Mouse (Mus musculus): Measurements from ENCODE around the gene Nanos3. TPM values are rescaled to one million over a fixed set of nuclear protein-coding genes. Genes with fewer than 3 reads are reported as not detected.

The Nanos3 gene
- polyA plus RNA-seq, 1 experiment from 2014 or later, result 12.4 TPM

DNA sequence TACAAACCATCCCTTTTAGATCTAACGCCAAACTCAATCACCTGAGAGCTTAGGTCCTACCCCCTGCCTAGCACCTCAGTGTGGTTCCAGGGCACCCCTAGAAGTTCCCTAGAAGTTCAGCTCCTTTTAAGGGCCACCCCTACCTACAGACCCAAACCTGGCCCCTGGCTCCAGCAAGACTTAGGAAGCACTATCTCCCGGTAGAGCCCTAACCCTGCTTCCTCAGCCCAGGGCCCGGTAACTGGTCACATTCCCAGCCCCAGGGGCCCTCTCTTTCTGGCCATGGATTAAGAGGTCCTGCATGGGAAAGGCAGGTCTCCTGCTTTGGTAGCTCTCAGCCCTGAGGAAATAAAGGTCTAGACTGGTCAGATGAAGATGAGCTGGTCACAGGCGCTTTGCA, 5.1 kb downstream of the Nanos3 start:
- Histone ChIP-seq H3K4me2 (ENCODE audit: low read depth, low read length) (peak overlapping the region; percentile 78), H3K4me1 (ENCODE audit: control insufficient read depth, insufficient read depth, low read length) (peaks cover 39% of the 10 kb centered on the region), H3K27me3 (ENCODE audit: control insufficient read depth, insufficient read depth, low read length) (no peaks in the 10 kb centered on the region), H3K9me3 (ENCODE audit: control insufficient read depth, low read length) (no peaks in the 10 kb centered on the region), H3K9ac (replicated peaks; ENCODE audit: low read depth, low read length) (peak overlapping the region; percentile 34), H3K36me3 (ENCODE audit: control insufficient read depth, insufficient read depth, low read length) (peaks cover 5% of the 10 kb centered on the region; the same call in 1 of the 2 replicates), H3K27ac (ENCODE audit: low read depth, low read length) (peak overlapping the region; percentile 73), H3K4me3 (ENCODE audit: low read depth, low read length) (peak overlapping the region; percentile 22)
- no peak; the same call in 1 of the 2 replicates for ATAC-seq (ENCODE audit: low read depth)
- 11% methylated on average over 4 of the region's 4 CpGs for WGBS

DNA sequence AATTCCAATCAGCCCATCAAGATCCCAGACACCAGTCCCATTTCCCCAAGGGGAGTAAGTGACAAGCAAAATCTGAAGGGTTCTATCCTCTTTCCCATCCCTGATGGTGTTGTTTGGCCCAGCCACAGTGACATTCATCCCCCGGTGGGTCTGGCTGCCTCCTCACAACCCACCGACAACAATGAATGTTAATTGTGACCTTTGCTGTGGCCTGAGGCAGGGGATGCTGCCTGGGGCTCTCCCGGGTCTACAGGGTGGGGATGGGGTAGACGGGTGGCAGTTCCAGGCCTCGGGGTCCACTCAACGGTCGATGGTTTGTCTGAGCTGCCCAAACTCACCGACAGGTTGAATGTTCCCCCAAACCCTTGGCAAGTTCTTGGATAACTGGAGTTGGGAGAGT, 6.4 kb downstream of the Nanos3 start:
- ATAC-seq (ENCODE audit: low read depth), result no peak
- Histone ChIP-seq H3K4me2 (ENCODE audit: low read depth, low read length) (no peak overlapping the region), H3K4me1 (ENCODE audit: control insufficient read depth, insufficient read depth, low read length) (peaks cover 37% of the 10 kb centered on the region), H3K36me3 (ENCODE audit: control insufficient read depth, insufficient read depth, low read length) (peaks cover 9% of the 10 kb centered on the region; the same call in 1 of the 2 replicates), H3K4me3 (ENCODE audit: low read depth, low read length) (no peak overlapping the region), H3K9ac (replicated peaks; ENCODE audit: low read depth, low read length) (no peak overlapping the region), H3K27ac (ENCODE audit: low read depth, low read length) (no peak overlapping the region), H3K27me3 (ENCODE audit: control insufficient read depth, insufficient read depth, low read length) (no peaks in the 10 kb centered on the region), H3K9me3 (ENCODE audit: control insufficient read depth, low read length) (no peaks in the 10 kb centered on the region)
- WGBS, result 77% methylated on average over 8 of the region's 8 CpGs

DNA sequence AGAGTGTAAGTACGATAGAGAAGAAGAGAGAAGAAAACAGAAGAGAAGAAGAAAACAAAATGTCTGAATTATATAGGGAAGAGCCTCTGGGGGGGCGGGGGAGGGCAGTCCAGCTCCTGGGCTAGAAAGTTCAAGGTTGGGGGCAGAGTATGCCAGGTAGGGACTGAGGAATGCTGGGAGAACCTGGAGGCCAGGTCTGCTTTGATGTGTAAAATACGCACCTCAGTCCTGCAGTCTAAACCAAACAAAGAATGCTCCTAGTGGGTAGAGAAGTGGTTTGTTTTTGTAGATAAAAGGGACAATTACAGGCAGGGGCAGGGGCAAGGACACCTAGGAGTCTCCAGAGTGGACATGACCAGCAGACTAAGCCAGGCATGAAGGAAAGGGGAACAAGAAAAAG, 7.6 kb downstream of the Nanos3 start:
- H3K4me1 ChIP-seq (ENCODE audit: control insufficient read depth, insufficient read depth, low read length), result peaks cover 31% of the 10 kb centered on the region
- H3K27me3 ChIP-seq (ENCODE audit: control insufficient read depth, insufficient read depth, low read length), result no peaks in the 10 kb centered on the region
- H3K36me3 ChIP-seq (ENCODE audit: control insufficient read depth, insufficient read depth, low read length), result peaks cover 17% of the 10 kb centered on the region
- H3K9me3 ChIP-seq (ENCODE audit: control insufficient read depth, low read length), result no peaks in the 10 kb centered on the region
- no peak for ATAC-seq (ENCODE audit: low read depth)
- no peak overlapping the region for H3K4me3 ChIP-seq (ENCODE audit: low read depth, low read length)
- no peak overlapping the region for H3K4me2 ChIP-seq (ENCODE audit: low read depth, low read length)
- WGBS, result 91% methylated on average over 3 of the region's 3 CpGs
- no peak overlapping the region for H3K9ac ChIP-seq (replicated peaks; ENCODE audit: low read depth, low read length)
- H3K27ac ChIP-seq (ENCODE audit: low read depth, low read length), result no peak overlapping the region

DNA sequence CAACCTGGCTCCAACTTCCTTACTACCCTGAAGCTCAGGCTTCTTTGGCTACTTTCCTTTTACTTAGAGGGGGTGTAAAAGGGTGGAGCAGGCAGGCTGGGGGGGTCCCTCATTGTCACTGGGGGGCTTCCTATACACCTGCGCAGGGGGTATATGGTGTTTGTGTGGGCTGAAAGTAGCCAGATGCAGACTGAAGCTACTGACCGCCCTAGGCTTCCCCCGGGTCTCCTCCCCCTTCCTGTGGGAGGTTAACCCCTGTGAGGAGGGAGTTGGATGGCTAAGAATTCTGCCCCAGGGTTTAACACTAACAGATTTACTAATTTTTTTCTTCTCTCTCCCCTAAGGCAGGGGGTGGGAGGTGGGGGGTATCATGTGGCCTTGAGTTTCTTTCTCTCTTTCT, 8.5 kb downstream of the Nanos3 start:
- WGBS, result 43% methylated on average over 3 of the region's 3 CpGs
- H3K4me1 ChIP-seq (ENCODE audit: control insufficient read depth, insufficient read depth, low read length), result peaks cover 27% of the 10 kb centered on the region
- H3K27me3 ChIP-seq (ENCODE audit: control insufficient read depth, insufficient read depth, low read length), result no peaks in the 10 kb centered on the region
- H3K4me2 ChIP-seq (ENCODE audit: low read depth, low read length), result no peak overlapping the region
- H3K9ac ChIP-seq (replicated peaks; ENCODE audit: low read depth, low read length), result no peak overlapping the region
- H3K27ac ChIP-seq (ENCODE audit: low read depth, low read length), result no peak overlapping the region
- no peaks in the 10 kb centered on the region for H3K9me3 ChIP-seq (ENCODE audit: control insufficient read depth, low read length)
- no peak for ATAC-seq (ENCODE audit: low read depth)
- H3K4me3 ChIP-seq (ENCODE audit: low read depth, low read length), result no peak overlapping the region
- H3K36me3 ChIP-seq (ENCODE audit: control insufficient read depth, insufficient read depth, low read length), result peaks cover 24% of the 10 kb centered on the region

DNA sequence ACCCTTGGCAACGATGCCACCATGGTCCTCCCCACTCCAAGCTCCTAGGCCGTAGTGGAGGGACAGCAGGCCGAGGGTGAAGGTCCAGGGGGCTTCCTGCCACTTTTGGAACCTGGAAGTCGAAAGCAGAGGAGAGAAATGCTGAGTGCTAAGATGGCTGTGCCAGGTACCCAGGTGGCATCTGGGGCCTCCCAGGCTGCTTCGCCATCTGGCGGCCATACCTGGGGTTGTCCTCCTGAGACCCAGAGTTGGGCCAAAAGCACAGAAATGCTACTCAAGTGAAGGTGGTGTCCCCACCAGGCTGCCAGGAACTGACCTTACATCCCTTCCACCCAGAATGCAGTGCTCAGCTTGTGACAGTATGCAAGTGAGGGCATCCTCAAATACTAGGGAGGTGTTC, 11.2 kb downstream of the Nanos3 start:
- no peak overlapping the region for H3K9ac ChIP-seq (replicated peaks; ENCODE audit: low read depth, low read length)

DNA sequence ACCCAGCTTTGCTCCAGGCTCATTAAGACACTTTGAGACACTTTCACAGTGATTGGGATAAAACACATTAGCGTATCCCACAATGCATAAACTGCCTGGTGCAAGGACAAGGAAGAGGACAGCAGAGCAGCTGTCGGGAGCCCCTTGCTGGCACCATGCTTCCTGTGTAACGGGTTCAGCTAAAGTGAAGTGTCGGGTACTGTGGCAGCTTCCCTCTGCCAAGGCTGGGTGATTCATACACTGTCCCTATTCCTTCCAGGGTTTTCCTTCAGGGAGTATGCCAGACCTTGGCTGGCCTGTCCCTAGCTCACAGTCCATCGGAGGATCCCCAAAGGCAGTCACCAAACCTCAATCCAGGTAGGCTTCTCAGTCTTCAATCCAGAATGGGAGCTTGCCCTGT, 14.9 kb downstream of the Nanos3 start:
- Histone ChIP-seq H3K36me3 (ENCODE audit: control insufficient read depth, insufficient read depth, low read length) (peaks cover 20% of the 10 kb centered on the region), H3K27ac (ENCODE audit: low read depth, low read length) (no peak overlapping the region), H3K4me3 (ENCODE audit: low read depth, low read length) (no peak overlapping the region), H3K27me3 (ENCODE audit: control insufficient read depth, insufficient read depth, low read length) (no peaks in the 10 kb centered on the region), H3K4me2 (ENCODE audit: low read depth, low read length) (no peak overlapping the region), H3K4me1 (ENCODE audit: control insufficient read depth, insufficient read depth, low read length) (no peaks in the 10 kb centered on the region), H3K9ac (replicated peaks; ENCODE audit: low read depth, low read length) (no peak overlapping the region), H3K9me3 (ENCODE audit: control insufficient read depth, low read length) (no peaks in the 10 kb centered on the region)
- ATAC-seq (ENCODE audit: low read depth), result no peak
- 91% methylated on average over 5 of the region's 5 CpGs for WGBS

More for the DNA sequence above, 11.2 kb downstream of the Nanos3 start:
- no peak overlapping the region for H3K4me3 ChIP-seq (ENCODE audit: low read depth, low read length)
- no peaks in the 10 kb centered on the region for H3K27me3 ChIP-seq (ENCODE audit: control insufficient read depth, insufficient read depth, low read length)
- H3K27ac ChIP-seq (ENCODE audit: low read depth, low read length), result no peak overlapping the region
- H3K4me1 ChIP-seq (ENCODE audit: control insufficient read depth, insufficient read depth, low read length), result 0 out of 2 replicates have a peak, but pooled peaks cover 4% of the 10 kb centered on the region
- no peak for ATAC-seq (ENCODE audit: low read depth)
- WGBS, result 90% methylated on average over 6 of the region's 6 CpGs
- no peak overlapping the region for H3K4me2 ChIP-seq (ENCODE audit: low read depth, low read length)
- peaks cover 24% of the 10 kb centered on the region for H3K36me3 ChIP-seq (ENCODE audit: control insufficient read depth, insufficient read depth, low read length)
- no peaks in the 10 kb centered on the region for H3K9me3 ChIP-seq (ENCODE audit: control insufficient read depth, low read length)

DNA sequence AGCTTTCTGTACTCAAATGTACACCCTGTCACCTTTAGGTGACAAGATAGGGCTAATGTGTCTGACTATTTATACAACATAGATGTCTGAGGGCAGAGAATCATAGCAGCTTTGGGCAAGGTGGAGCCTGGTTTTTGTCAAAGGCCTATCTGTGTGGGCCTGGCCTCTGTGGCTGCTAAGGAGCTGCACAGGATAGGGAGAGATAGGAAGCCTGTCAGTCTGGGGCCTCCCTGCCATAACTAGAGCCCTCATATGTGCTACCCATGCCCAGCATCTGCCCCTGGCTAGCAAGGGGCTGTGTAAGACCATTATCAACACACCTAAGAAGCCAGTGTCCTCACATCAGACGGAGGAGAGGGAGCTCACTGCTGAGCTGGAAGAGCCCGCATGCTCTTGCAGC, 17.3 kb downstream of the Nanos3 start:
- Histone ChIP-seq H3K4me3 (ENCODE audit: low read depth, low read length) (no peak overlapping the region), H3K27ac (ENCODE audit: low read depth, low read length) (no peak overlapping the region), H3K9me3 (ENCODE audit: control insufficient read depth, low read length) (no peaks in the 10 kb centered on the region), H3K4me2 (ENCODE audit: low read depth, low read length) (no peak overlapping the region), H3K4me1 (ENCODE audit: control insufficient read depth, insufficient read depth, low read length) (no peaks in the 10 kb centered on the region), H3K36me3 (ENCODE audit: control insufficient read depth, insufficient read depth, low read length) (peaks cover 10% of the 10 kb centered on the region), H3K27me3 (ENCODE audit: control insufficient read depth, insufficient read depth, low read length) (no peaks in the 10 kb centered on the region), H3K9ac (replicated peaks; ENCODE audit: low read depth, low read length) (no peak overlapping the region)
- WGBS, result 96% methylated on average over 2 of the region's 2 CpGs
- no peak for ATAC-seq (ENCODE audit: low read depth)

DNA sequence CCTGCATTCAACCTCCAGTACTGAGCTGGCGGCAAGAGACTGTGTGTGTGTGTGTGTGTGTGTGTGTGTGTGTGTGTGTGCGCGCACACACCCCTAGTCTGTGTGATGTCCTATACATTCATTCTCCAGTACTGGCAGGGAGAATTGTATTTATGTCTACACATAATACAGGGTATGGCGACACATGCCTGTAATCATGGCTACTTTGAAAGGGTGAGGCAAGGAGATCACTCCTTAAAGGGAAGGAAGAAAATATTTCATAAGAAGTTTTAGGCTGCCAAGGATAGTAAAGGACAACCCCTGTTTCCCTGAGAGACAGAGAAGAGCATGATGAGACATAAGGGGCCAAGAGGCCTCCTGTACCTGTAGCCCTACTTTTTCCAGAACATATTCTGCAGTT, 27.4 kb downstream of the Nanos3 start:
- H3K4me3 ChIP-seq (ENCODE audit: low read depth, low read length), result no peak overlapping the region
- H3K27ac ChIP-seq (ENCODE audit: low read depth, low read length), result no peak overlapping the region
- no peaks in the 10 kb centered on the region for H3K4me1 ChIP-seq (ENCODE audit: control insufficient read depth, insufficient read depth, low read length)
- peaks cover 4% of the 10 kb centered on the region; the same call in 1 of the 2 replicates for H3K36me3 ChIP-seq (ENCODE audit: control insufficient read depth, insufficient read depth, low read length)
- H3K27me3 ChIP-seq (ENCODE audit: control insufficient read depth, insufficient read depth, low read length), result no peaks in the 10 kb centered on the region
- ATAC-seq (ENCODE audit: low read depth), result no peak
- H3K9me3 ChIP-seq (ENCODE audit: control insufficient read depth, low read length), result no peaks in the 10 kb centered on the region
- H3K9ac ChIP-seq (replicated peaks; ENCODE audit: low read depth, low read length), result no peak overlapping the region
- no peak overlapping the region for H3K4me2 ChIP-seq (ENCODE audit: low read depth, low read length)
- 94% methylated on average over 4 of the region's 4 CpGs for WGBS

DNA sequence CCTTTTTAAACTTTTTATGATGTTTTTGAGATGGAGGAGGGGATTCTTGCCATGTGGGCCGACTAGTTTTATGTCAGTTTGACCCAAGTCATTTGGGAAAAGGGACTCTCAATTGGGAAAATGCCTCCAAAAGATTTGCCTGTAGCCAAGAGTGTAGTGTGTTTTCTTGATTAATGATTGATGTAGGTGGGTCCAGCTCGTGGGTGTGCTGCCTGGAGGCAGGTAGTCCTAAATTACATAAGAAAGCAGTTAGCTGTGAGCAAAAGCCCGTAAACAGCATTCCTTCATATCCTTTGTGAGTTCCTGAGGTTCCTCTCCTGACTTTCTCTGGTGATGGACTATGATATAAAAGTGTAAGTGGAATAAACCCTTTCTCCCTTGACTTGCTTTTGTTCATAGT, 35.8 kb downstream of the Nanos3 start:
- H3K36me3 ChIP-seq (ENCODE audit: control insufficient read depth, insufficient read depth, low read length), result peaks cover 8% of the 10 kb centered on the region
- H3K9me3 ChIP-seq (ENCODE audit: control insufficient read depth, low read length), result no peaks in the 10 kb centered on the region
- 76% methylated on average over 3 of the region's 3 CpGs for WGBS

DNA sequence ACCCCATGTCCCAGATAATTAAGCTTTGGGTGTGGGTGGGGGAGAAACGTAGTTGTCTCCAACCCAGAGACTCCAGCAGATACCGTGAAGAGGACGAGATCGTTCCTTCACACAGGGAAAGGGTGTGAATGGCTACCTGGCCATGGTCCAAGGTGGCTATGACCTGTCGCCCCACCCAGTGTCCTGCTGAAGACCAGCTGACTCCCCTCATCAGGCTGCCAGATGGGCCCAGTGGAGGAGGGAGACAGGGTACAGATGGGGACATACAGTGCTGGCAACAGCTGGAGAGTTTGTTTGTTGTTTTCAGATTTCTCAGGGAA, 36.5 kb downstream of the Nanos3 start:
- H3K4me2 ChIP-seq (ENCODE audit: low read depth, low read length), result peak overlapping the region; percentile 81
- no peak overlapping the region for H3K27ac ChIP-seq (ENCODE audit: low read depth, low read length)
- H3K27me3 ChIP-seq (ENCODE audit: control insufficient read depth, insufficient read depth, low read length), result no peaks in the 10 kb centered on the region
- ATAC-seq (ENCODE audit: low read depth), result peak; percentile 3; the same call in 1 of the 2 replicates
- WGBS, result 92% methylated on average over 5 of the region's 5 CpGs
- H3K9me3 ChIP-seq (ENCODE audit: control insufficient read depth, low read length), result no peaks in the 10 kb centered on the region
- H3K4me3 ChIP-seq (ENCODE audit: low read depth, low read length), result peak overlapping the region; percentile 69
- H3K9ac ChIP-seq (replicated peaks; ENCODE audit: low read depth, low read length), result peak overlapping the region; percentile 77; the same call in 1 of the 2 replicates
- peaks cover 14% of the 10 kb centered on the region for H3K36me3 ChIP-seq (ENCODE audit: control insufficient read depth, insufficient read depth, low read length)
- peaks cover 13% of the 10 kb centered on the region for H3K4me1 ChIP-seq (ENCODE audit: control insufficient read depth, insufficient read depth, low read length)

More for the DNA sequence above, 35.8 kb downstream of the Nanos3 start:
- Histone ChIP-seq H3K27ac (ENCODE audit: low read depth, low read length) (no peak overlapping the region), H3K4me2 (ENCODE audit: low read depth, low read length) (no peak overlapping the region), H3K9ac (replicated peaks; ENCODE audit: low read depth, low read length) (no peak overlapping the region), H3K27me3 (ENCODE audit: control insufficient read depth, insufficient read depth, low read length) (no peaks in the 10 kb centered on the region), H3K4me3 (ENCODE audit: low read depth, low read length) (no peak overlapping the region), H3K4me1 (ENCODE audit: control insufficient read depth, insufficient read depth, low read length) (peaks cover 13% of the 10 kb centered on the region)
- ATAC-seq (ENCODE audit: low read depth), result no peak

Data from neural tube, embryonic 14.5 days (tissue).